Mouse (Mus musculus) small intestine, adult 2 months (tissue): Measurements from ENCODE around the gene Qrfp.

ENCODE experiments used
- CTCF ChIP-seq: fragments of 200-500 bp; IDR thresholded peaks from 2 replicates; pipeline ENCODE4 v1.5.1; 2012; ENCODE audit warnings: low read depth, mild to moderate bottlenecking, control low read depth, inconsistent platforms, low read length, moderate library complexity, mixed read lengths; ENCODE audit not compliant: insufficient replicate concordance, insufficient read length; ENCODE audit errors: extremely low read depth
- POLR2A ChIP-seq: fragments of 200-500 bp; IDR thresholded peaks from 2 replicates; pipeline ENCODE4 v1.6.1; 2012; ENCODE audit warnings: low read depth, mild to moderate bottlenecking, control low read depth, inconsistent platforms, low read length, moderate library complexity

DNA sequence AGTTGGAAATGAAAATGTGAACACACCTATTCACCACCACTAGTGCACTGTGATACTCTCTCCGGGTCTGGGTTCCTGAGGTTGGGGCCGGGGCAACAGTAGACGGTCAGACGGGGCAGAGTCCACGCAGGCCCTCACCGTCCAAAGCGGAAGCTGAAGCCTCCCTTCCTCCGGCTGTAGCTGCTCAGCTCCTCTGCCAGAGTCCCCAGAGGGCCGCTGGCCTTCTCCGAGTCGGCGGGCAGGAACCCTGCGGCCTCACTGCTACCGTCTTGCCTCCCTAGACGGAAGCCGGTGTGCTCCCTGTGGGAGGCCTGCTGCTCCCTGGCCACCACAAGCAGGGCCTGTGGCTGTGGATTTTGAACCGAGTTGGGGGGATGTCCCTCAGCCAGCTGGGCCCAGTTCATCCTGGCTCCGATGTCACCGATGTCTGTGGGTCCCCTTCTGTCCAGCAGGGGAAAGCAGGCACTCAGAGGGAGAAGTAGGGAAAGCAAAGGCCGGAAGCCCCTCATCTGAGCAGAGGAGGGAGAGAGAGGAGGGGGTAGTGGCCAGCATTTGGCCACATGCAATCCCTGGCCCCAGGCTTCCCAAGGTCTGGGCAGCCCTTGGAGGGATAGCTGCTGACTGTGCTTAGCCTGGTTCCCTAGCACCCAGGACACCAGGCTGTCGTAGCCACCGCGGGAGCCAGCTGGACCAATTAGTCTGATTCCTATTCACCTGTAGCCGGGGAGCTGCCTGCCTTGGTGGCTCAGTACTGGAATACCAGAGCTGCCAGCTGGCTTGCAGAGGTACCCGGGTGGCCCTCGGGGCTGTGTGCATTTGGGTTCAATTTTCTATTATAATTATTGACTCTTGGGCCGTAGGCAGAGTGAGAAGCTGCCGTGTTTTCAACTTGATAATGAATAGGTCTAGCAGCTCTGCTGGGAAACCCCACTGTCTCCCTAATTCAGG lies 1.7 kb downstream of the Qrfp start:
- no peak for TF ChIP-seq POLR2A
- no peak for TF ChIP-seq CTCF
